Mouse (Mus musculus): ENCODE measurements around the gene Rdh16. TPM values are rescaled to one million over a fixed set of nuclear protein-coding genes. Genes with fewer than 3 reads are reported as not detected.
"Not testable (repeated sequence)": the region's sequence is repeated elsewhere in the genome, so short reads cannot be mapped to it uniquely, and the experiment has no call there.

The Rdh16 gene
- polyA plus RNA-seq, 2 experiments = not detected

DNA sequence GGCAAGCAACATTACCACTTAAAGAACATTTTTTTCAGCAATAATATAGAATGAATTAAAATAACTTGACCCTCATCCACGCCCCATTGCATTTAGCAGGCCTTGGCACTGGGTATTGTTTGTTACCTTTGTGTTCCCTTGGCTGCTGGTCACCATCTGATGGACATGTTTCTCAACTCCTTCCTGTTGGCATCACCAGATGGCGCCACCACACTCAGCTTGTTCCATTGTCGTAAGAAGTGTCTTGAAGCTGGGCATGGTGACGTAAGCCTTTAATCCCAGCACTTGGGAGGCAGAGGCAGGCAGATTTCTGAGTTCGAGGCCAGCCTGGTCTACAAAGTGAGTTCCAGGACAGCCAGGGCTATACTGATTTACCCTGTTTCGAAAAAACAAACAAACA is 24.4 kb downstream of the Rdh16 start:
- WGBS (ENCODE audit: insufficient replicate concordance) = 50% methylated on average over 6 of the region's 6 CpGs
- TF ChIP-seq EP300 (IDR thresholded peaks at IDR 0.05; ENCODE audit: low read depth) = no peak
- TF ChIP-seq CTCF (IDR thresholded peaks at IDR 0.05; ENCODE audit: low read depth) = peak; percentile 58
- H3K27ac ChIP-seq = no peak overlapping the region
- DNase-seq (ENCODE audit: low read depth in 3 of 3, low spot score in 3 of 3) (peak in 2 of 3 experiments; percentile 3 to 4), ATAC-seq (ENCODE audit: insufficient read depth) (no peak)
- no peak overlapping the region for H3K4me2 ChIP-seq (ENCODE audit: low read depth)
- H3K36me3 ChIP-seq (replicated peaks; ENCODE audit: control insufficient read depth, insufficient read depth, low read depth) = no peaks in the 10 kb centered on the region
- no peaks in the 10 kb centered on the region for H3K27me3 ChIP-seq (ENCODE audit: control insufficient read depth, insufficient read depth, low read length)
- H3K4me3 ChIP-seq (ENCODE audit: insufficient read depth in 1 of 2, low read depth in 2 of 2, low read length in 2 of 2) = no peak overlapping the region
- H3K9ac ChIP-seq (replicated peaks) = no peak overlapping the region
- H3K9me3 ChIP-seq (ENCODE audit: control insufficient read depth, low read length) = no peaks in the 10 kb centered on the region
- H3K4me1 ChIP-seq (replicated peaks; ENCODE audit: control insufficient read depth in 2 of 2, insufficient read depth in 2 of 2, low read length in 1 of 2) = no peaks in the 10 kb centered on the region

DNA sequence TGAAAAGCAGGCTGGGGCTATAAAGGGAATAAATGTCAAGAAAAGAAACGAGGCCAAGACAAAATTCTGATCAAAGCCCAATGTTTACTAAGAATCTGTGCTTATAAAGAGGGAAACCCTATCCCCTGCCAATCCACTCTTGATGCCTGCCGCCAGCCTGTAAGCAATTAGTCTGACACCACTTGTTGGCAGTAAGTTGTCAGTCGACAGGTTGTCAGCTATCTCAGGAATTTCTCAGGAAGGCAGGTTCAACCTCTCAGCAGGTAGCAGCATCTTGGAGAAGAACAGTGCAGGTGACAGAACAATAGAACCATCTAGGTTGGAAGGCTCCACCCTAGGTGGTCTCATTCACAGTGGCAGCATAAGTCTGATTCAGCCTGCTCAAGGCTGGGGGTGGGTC is 28.2 kb downstream of the Rdh16 start:
- Histone ChIP-seq H3K27me3 (ENCODE audit: control insufficient read depth, insufficient read depth, low read length) (no peaks in the 10 kb centered on the region), H3K36me3 (replicated peaks; ENCODE audit: control insufficient read depth, insufficient read depth, low read depth) (no peaks in the 10 kb centered on the region), H3K4me3 (ENCODE audit: insufficient read depth in 1 of 2, low read depth in 2 of 2, low read length in 2 of 2) (no peak overlapping the region), H3K4me1 (replicated peaks; ENCODE audit: control insufficient read depth in 2 of 2, insufficient read depth in 2 of 2, low read length in 1 of 2) (no peaks in the 10 kb centered on the region), H3K9me3 (ENCODE audit: control insufficient read depth, low read length) (no peaks in the 10 kb centered on the region), H3K4me2 (ENCODE audit: low read depth) (no peak overlapping the region), H3K9ac (replicated peaks) (no peak overlapping the region), H3K27ac (no peak overlapping the region)
- no peak for DNase-seq (ENCODE audit: low read depth in 3 of 3, low spot score in 3 of 3)
- ATAC-seq (ENCODE audit: insufficient read depth) = no peak
- no peak for TF ChIP-seq CTCF (IDR thresholded peaks at IDR 0.05; ENCODE audit: low read depth)
- no peak for TF ChIP-seq EP300 (IDR thresholded peaks at IDR 0.05; ENCODE audit: low read depth)
- 57% methylated on average over 3 of the region's 3 CpGs for WGBS (ENCODE audit: insufficient replicate concordance)

- not testable (repeated sequence) for H3K27me3 ChIP-seq (ENCODE audit: control insufficient read depth, insufficient read depth, low read length); H3K4me3 ChIP-seq (ENCODE audit: insufficient read depth in 1 of 2, low read depth in 2 of 2, low read length in 2 of 2); H3K36me3 ChIP-seq (replicated peaks; ENCODE audit: control insufficient read depth, insufficient read depth, low read depth); H3K27ac ChIP-seq; H3K4me2 ChIP-seq (ENCODE audit: low read depth); ATAC-seq (ENCODE audit: insufficient read depth); H3K9ac ChIP-seq (replicated peaks); H3K4me1 ChIP-seq (replicated peaks; ENCODE audit: control insufficient read depth in 2 of 2, insufficient read depth in 2 of 2, low read length in 1 of 2); H3K9me3 ChIP-seq (ENCODE audit: control insufficient read depth, low read length); DNase-seq (ENCODE audit: low read depth in 3 of 3, low spot score in 3 of 3)
- WGBS (ENCODE audit: insufficient replicate concordance) = 79% methylated on average over 1 of the region's 1 CpGs
Observed at GRCm38 (mm10) chr10:127834186-127834585, 33.2 kb downstream of the Rdh16 start.

GRCm38 (mm10) chr10:127835292-127835691 is 34.3 kb downstream of the Rdh16 start:
- Histone ChIP-seq H3K27me3 (ENCODE audit: control insufficient read depth, insufficient read depth, low read length) (no peaks in the 10 kb centered on the region), H3K27ac (no peak overlapping the region), H3K36me3 (replicated peaks; ENCODE audit: control insufficient read depth, insufficient read depth, low read depth) (no peaks in the 10 kb centered on the region), H3K4me2 (ENCODE audit: low read depth) (no peak overlapping the region), H3K4me3 (ENCODE audit: insufficient read depth in 1 of 2, low read depth in 2 of 2, low read length in 2 of 2) (no peak overlapping the region), H3K9me3 (ENCODE audit: control insufficient read depth, low read length) (no peaks in the 10 kb centered on the region), H3K9ac (replicated peaks) (no peak overlapping the region), H3K4me1 (replicated peaks; ENCODE audit: control insufficient read depth in 2 of 2, insufficient read depth in 2 of 2, low read length in 1 of 2) (no peaks in the 10 kb centered on the region)
- WGBS (ENCODE audit: insufficient replicate concordance) = 62% methylated on average over 5 of the region's 5 CpGs
- DNase-seq (ENCODE audit: low read depth in 3 of 3, low spot score in 3 of 3) (no peak), ATAC-seq (ENCODE audit: insufficient read depth) (no peak)
- TF ChIP-seq CTCF (IDR thresholded peaks at IDR 0.05; ENCODE audit: low read depth) (no peak), EP300 (IDR thresholded peaks at IDR 0.05; ENCODE audit: low read depth) (no peak)

DNA sequence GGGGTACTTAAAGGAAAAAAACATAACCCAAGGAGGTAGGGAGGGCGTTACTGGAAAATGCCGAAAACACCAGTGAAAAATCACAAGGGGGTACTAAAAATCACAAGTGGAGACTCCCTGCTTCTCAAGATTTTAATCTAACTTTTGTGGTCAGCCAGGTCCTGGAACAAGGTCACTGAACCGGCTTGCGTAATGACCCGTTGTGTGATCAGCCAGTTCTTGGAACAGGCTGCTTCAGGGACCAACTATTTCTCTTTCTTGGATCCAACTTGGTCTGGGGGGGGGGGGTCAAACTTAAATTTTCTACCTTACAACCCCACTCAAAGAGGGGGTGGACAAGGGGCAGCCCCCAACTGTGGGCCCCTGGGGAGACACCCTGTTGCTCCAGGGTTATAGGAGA is 36.8 kb downstream of the Rdh16 start:
- H3K4me3 ChIP-seq (ENCODE audit: insufficient read depth in 1 of 2, low read depth in 2 of 2, low read length in 2 of 2); H3K9ac ChIP-seq (replicated peaks); H3K36me3 ChIP-seq (replicated peaks; ENCODE audit: control insufficient read depth, insufficient read depth, low read depth); H3K9me3 ChIP-seq (ENCODE audit: control insufficient read depth, low read length); ATAC-seq (ENCODE audit: insufficient read depth); H3K4me1 ChIP-seq (replicated peaks; ENCODE audit: control insufficient read depth in 2 of 2, insufficient read depth in 2 of 2, low read length in 1 of 2); H3K4me2 ChIP-seq (ENCODE audit: low read depth); DNase-seq (ENCODE audit: low read depth in 3 of 3, low spot score in 3 of 3); H3K27me3 ChIP-seq (ENCODE audit: control insufficient read depth, insufficient read depth, low read length); H3K27ac ChIP-seq: not testable (repeated sequence)
- 61% methylated on average over 5 of the region's 5 CpGs for WGBS (ENCODE audit: insufficient replicate concordance)

DNA sequence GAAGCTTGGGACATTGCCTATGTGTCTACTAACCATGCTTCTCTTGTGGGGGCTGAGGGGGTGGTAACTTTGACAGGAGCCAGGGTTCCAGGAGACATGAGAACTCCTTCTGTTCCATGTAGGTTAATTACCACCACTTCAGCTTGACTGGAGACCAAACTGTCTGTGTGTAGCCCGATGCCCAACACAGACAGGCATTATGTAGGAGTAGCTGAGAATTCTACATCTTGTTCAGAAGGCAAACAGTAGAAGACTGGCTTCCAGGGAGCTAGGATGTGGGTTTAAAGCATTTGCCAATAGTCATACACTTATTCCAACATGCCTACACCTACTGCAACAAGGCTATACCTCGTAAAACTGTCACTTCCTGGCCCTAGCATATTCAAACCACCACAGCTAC is 37.6 kb downstream of the Rdh16 start:
- no peaks in the 10 kb centered on the region for H3K36me3 ChIP-seq (replicated peaks; ENCODE audit: control insufficient read depth, insufficient read depth, low read depth)
- H3K9ac ChIP-seq (replicated peaks) = no peak overlapping the region
- H3K27me3 ChIP-seq (ENCODE audit: control insufficient read depth, insufficient read depth, low read length) = no peaks in the 10 kb centered on the region
- H3K4me2 ChIP-seq (ENCODE audit: low read depth) = no peak overlapping the region
- TF ChIP-seq CTCF (IDR thresholded peaks at IDR 0.05; ENCODE audit: low read depth) (no peak), EP300 (IDR thresholded peaks at IDR 0.05; ENCODE audit: low read depth) (no peak)
- DNase-seq (ENCODE audit: low read depth in 3 of 3, low spot score in 3 of 3) (no peak), ATAC-seq (ENCODE audit: insufficient read depth) (no peak)
- H3K4me3 ChIP-seq (ENCODE audit: insufficient read depth in 1 of 2, low read depth in 2 of 2, low read length in 2 of 2) = no peak overlapping the region
- no peaks in the 10 kb centered on the region for H3K9me3 ChIP-seq (ENCODE audit: control insufficient read depth, low read length)
- no peaks in the 10 kb centered on the region for H3K4me1 ChIP-seq (replicated peaks; ENCODE audit: control insufficient read depth in 2 of 2, insufficient read depth in 2 of 2, low read length in 1 of 2)
- H3K27ac ChIP-seq = no peak overlapping the region
- 53% methylated on average over 2 of the region's 2 CpGs for WGBS (ENCODE audit: insufficient replicate concordance)

Measured in liver, embryonic 14.5 days (tissue).